Mouse (Mus musculus): Measurements from ENCODE around the gene Galnt4.

- no peak for TF ChIP-seq POLR2A (IDR thresholded peaks at IDR 0.05; ENCODE audit: borderline replicate concordance, control insufficient read depth, low read depth, low read length)
- no peak for TF ChIP-seq CTCF (IDR thresholded peaks at IDR 0.05; ENCODE audit: control insufficient read depth, insufficient read depth, low read length)
Measured at GRCm38 (mm10) chr10:99119471-99119870, 11.5 kb downstream of the Galnt4 start.

Measured in bone marrow, adult 2 months (tissue).